Mouse (Mus musculus) fibroblast of lung, adult 2 months (primary cell): Measurements from ENCODE around the gene Cyp46a1.

Experiments
- DNase-seq: peaks from one replicate; pipeline ENCODE4 v3.0.0-alpha.2; 2011; ENCODE audit warnings: low read depth

The Cyp46a1 gene

DNA sequence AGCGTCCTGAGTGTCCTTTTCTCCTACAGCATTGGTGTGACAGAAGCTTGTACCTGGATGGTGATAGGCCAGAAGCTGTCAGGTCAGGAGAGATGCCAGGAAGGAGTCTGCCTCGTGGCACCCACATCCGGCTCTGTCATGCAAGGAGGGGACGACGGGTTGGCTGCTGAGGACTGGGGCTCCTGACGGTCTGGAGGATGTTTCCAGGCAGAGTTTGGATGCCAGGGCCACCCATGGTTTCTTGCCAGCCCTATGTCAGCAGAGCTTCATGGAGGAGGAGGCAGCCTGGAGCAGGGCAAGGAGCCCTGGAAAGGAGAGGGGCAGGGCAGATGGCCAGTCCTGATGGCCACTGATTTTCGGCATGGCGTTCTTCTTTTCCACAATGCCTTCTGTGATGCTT, 65.0 kb downstream of the Cyp46a1 start:
- no peak for DNase-seq

DNA sequence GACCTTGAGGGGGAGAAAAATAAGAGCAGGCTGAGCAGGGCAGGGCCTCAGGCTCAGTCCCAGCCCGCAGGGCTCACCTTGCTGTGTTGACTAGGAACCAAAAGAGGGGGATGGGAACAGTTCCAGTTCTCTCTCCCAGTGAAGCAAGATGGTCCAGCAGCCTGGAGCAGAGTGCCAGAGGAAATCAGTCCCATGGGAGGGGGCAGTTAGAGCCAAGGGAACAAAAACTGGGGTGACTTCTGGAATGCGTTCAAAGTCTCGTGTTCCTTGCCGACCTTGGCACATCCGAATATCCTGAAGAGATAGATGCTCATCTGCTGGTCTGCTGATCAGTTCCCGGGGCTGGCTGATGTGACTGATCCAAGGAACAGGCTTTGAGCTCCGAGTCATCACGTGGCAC, 66.8 kb downstream of the Cyp46a1 start:
- no peak for DNase-seq

DNA sequence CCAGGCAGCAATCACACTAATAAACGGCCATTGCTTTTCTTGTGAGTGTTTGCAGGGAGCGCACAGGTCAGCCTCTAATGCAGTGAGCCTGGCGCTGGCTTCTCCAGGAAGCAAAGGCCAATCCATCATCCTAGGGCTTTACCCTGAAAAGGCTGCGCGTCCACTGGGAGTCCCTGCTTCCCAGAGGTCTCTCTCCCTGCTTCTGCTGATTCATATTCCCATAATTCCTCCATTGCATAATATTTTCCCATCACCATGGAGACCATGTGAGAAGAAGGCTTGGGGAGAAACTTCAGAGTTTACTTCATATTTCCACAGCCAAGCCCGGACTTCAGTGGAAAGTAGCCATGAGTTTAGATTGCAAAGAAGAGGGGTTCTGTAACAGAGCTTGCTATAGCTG, 69.8 kb downstream of the Cyp46a1 start:
- DNase-seq: peak; percentile 96

DNA sequence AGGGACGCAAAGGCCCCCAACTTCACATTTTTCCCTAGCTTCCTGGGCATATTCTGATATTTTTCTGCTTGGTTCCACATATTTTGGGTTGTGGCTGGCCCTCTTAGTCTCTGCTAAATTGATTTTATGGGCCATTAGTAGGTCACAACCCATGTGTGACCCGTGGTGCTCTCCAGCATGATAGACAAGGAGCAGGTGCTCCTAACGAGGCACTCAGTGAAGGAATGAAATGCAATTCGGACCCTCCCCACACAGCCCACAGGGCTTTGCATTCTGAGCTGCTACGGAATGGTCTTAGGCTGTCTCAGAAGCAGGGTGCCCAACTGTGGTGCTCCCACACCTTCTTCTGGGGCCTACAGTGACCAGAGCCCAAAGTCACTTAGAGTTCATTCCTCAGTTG, 74.9 kb downstream of the Cyp46a1 start:
- DNase-seq: no peak

DNA sequence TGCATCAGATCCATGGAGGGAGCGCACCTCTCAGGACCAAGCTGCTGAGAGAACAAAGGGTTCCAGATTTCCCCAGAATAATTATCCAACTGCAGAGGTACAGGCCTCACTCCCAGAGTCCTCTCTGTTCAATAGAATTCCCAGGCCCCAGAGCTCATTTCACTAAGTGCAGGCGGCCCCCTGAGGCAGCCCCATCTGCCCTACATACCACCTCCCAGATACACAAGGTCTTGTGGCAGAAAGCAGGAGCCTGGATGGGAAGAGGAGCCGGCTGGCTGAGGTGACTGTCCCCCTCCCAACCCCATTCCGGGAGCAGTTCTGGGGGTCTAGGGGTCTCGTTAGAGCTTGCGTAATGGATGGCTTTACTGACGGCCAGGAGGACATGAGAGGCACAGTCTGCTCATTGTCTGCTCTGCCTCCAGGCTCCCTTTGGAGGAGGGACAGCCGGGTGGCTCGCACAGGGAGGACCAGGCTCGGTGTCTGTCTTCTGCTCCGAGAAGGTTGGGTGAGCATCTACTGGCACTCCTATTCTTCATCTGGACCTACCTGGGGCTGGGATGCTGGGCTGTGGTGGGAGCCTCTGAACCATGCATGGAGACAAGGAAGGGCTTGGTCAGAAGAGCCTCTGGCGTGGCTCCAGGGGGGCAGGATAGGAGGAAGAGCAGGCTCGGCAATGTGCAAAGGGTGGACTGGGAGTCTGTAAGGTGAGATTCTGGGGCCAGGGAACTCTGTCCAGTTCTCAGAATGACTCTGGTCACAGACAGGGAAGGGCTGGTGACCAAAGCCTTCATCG, 76.4 kb downstream of the Cyp46a1 start:
- no peak for DNase-seq
